Mouse (Mus musculus): Measurements from ENCODE around the gene Prr11. TPM values are rescaled to one million over a fixed set of nuclear protein-coding genes. Genes with fewer than 3 reads are reported as not detected.
A peak's percentile ranks its signal among the peaks of the same experiment; 100 is the strongest.
"Not testable (repeated sequence)": the region's sequence is repeated elsewhere in the genome, so short reads cannot be mapped to it uniquely, and the experiment has no call there.

Gene Prr11
- 1 to 10 TPM; 3.5 to 3.8 TPM for total RNA-seq (2021)
- long read RNA-seq, experiment 1, partial matches to known transcripts, result 0 of 2 reads
- long read RNA-seq, experiment 1, other reads (novel, unspliced or antisense), result 1 of 2 reads
- long read RNA-seq, experiment 2, result 0 reads

DNA sequence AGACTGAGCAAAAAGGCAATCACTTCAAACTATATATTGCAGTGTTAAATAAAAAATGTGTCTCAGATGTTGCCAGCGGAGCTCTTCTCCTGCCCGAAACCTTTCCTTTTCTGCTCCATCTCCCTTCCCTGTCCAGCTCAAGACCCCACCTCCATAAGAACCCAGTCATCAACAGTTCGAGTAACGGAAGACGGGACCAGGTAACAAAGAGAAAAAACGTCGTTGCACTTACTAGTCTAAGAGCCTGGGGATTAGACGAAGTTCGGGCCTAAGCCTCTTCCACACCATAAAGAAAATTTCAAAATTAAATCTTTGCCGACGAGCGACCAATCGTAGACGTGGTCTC, at the start of gene Prr11:
Gene Prr11, minus strand, starts transcription at position 300 of the 346 bp plus-strand sequence.
- DNase-seq, result no peak

DNA sequence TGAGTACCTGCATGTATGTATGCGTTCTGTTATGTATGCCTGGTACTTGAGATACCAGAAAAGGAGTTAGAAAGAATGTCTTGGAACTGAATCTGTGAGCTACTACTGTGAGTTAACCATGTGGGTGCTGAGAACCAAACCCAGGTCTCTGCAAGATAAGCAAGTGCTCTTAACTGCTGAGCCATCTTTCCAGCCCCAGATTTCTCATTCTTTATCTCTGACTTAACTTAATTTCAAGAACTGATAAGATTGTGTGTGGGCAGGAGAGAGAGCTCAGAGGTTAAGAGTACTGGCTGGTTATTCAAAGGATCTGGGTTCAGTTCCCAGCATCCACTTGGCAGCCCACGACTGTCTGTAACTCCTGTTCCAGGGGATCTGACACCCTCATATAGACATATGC, 49.5 kb upstream of the Prr11 start:
- no peak for DNase-seq

DNA sequence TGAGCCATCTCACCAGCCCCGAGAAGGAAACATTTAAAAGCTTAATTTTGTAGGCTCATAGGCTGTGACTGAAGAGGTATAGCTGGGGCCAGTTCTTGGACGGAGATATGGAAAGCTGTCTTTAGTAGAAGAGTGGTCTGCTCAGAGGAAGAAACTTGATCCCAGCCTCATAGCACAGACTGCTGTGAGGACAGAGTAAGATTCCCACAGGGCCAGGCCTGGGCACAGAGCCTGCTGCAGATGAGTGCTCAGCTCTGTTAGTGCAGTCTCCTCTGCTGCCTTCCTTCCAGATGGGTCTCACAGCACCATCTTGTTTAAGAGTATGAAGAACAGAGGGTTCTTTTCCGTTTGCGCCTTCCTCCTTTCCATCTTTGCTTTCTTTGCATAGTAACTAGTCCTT, 27.7 kb upstream of the Prr11 start:
- peak; percentile 11 for DNase-seq

DNA sequence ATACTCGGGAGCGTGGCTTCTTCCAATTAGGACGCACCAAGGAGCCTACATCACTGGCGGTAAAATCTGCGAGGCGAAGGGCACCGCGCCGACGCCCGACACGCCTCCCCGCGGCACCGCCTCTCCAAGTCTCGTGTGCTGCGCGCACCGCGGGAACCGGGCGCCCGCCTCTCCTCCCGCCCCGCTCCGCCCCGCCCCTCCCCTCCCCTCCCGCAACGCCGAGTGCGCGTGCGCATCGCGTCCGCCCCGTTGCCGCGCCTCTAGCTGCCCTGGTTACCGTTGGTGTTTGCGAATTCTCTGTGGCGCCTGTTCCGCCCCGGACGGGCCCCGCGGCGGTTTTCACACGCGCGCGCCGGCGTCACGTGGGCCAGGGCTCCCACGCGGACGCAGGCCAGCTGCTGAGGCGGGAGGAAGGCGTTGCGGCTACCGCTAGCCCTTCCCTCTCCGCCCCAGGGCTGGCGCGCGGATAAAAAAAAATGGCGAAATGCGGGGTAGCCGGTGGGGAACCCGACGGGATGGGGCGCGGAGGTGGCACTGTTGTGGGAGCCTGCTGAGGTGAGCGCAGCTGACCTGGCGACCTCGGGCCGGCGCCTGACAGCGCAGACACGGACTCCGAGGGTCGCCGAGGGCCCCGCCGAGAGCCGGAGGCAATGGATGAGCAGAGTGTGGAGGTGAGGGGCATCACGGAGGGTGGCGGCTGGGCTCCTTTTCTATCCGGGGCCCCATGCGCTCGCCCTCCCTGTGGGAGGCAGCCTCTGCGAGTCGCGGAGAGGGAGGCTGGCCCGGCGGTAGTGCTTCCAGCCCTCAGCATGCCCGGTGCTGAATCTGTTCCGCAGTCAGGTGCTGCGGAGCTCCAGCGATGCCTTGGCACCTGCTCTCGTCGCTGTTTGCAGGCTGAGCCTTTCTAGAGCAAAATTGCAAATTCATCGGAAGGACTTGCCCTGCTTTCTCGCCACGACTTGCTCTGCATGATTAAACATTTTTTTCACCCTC, 18.6 kb upstream of the Prr11 start, which contains the start of gene Trim37:
Gene Trim37, plus strand, starts transcription at position 254 of the 993 bp plus-strand sequence.
- peak; percentile 80 for DNase-seq

DNA sequence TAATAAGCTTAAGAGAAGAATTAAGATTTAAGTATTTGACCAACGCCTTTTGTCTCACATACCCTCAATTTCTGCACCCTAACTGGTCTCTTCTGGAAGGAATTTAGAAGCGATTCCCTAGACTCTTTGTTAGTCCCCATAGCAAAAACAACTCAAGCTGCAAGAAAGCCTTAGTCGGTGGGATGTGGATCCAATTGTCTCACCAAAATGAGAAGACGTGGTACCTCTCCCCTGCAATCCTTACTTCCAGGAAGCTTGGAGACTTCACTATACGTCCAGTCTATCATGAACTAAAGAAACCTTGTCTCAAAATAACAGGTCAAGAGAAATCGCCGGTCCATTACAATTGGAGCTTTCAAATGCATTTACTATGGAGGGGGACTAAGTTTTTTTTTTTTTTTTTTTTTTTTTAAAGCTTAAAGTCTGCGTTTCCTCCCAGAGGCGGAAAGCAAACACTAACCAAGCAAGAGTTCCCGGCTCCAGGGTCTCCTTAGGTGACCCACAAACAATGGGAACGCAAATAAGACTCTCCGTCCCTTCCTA, 17.8 kb upstream of the Prr11 start:
- no peak for DNase-seq

DNA sequence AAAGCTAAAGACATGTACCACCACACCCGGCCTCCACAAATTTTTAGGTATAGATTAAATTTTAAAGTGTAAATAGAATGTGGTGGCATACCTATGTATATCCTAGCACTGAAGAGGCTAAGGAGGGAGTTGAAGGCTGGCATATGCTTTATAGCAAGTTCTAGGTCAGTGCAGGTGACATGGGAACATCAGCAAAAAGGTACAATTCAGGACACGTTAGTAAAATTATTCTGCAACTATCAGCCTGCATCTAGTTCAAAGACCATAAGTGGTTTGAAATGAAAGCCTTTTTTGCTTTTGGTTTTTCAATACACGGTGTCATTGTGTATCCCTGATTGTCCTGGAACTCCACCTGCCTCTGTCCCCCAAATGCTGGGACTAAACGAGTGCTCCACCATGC, 17.1 kb upstream of the Prr11 start:
- no peak for DNase-seq

DNA sequence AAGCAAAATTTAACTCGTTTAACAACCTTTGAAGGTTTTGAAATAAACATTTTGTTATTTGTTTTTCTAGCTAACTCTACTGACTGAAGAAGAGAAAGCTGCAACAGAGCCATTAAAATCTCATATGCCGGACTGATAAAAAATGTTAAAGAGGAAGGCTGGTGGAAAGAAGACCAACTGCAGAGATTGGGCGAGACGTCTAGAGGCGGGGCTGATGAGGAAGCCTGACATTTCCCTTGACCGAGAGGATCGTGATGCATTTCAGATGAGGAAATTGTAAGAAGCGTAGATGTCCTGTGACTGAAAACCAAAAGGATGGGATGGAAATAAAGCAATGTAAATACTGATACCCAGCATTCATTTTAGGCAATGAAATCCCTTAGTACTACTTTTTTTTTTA, 13.4 kb upstream of the Prr11 start:
- DNase-seq, result no peak

DNA sequence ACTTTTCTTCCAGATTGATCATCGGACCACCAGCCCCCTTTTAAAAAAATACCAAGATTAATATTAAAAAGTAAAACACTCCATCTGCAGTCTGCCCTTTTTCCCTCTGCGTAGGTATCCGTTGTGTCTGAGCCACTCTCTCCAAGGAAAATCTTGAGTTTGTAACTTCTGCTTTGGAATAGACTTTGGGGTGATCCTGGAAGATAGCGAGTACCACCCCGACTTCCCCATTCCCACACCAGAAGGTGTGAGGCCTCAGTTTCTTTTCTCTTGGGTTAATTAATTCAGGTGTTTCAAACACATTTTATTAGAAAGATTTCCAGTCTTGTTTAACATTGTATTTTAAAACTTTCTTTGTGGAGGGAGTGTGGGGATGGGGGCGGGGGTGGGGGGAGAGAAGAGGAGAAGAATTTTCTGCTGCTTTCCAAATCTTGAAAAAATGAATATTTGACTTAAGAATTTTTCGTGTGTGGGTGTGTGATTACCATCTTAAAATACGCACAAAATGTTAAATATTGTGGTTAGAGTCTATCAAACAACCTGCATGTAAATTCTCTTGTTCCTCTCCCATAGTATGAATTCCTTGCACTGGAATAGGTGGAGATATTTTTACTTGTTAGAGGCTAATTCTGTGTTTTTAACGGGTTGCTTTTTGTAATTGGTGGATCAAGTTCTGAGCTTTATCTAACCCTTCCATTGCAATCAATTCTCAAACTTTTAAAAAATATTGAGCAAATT, 1.8 kb upstream of the Prr11 start:
- DNase-seq, result no peak

DNA sequence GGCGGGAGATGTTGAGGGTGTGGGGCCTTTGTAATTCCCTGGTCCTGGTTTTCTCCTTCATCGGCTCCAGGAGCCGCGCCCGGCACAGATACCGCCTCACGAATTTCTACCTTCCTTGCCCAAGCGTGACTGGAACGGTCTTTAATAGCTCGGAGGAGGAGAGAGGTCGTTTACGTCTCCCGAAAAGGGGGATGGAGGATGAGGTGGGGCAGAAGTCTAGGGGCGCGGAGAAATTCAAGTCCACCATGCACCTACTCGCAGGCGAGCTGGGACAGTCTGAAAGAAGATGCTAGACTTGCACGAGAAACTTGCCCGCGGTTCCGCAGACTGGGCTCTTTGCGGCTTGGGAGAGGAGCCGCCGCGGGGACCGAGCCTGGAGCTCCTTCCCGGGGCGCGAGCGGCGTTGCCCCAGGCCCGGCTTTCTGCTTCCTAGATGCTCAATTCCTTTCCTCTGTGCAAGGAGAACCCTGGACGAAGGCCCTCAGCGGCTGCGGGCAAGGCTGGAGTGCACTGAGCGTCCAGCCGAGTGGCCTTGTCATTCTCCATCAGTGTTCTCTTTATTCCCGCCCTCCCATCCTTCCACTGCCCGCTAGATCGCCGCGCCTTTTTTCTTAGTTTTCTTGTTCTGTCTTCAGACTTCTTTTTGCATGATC, 1.1 kb upstream of the Prr11 start:
- DNase-seq, result peak; percentile 17

DNA sequence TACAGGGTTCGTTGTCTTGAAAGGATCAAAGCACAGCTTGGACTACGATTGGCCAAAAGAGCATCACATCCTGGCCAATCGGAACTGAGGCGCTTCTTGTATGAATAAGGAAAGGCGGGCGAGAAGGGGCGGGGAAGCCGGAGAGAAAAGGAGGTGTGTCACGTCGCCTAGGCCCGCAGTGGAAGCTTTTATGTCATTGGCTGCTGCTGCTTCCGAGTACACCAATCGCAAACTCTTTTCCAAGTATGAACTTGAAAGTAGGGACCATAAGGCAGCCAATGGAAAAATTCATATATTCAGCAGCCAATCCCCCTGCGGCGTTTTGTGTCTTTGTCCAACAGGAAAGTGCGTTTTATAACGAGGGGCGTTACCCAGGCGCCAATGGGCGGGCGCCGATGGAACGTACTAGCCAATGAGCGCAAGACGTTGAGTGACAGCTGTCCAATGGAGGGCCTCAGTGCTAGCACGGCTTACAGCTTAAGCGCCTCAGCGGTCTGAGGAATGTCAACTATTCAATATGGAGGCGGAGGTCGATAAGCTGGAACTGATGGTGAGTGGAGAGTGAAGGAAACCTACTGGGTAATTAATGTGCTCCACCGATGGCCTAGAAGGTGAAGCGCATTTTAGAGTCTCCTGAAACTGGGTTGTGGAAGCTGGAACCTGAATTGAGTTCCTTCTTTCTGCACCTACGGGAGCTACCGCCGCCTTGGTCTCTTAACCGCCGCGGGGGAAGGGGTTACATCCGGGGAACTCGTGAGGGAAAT, 429 bp upstream of the Prr11 start, which contains the start of gene Ska2:
Gene Ska2, plus strand, starts transcription at position 480 of the 764 bp plus-strand sequence.
- DNase-seq, result peak; percentile 91

DNA sequence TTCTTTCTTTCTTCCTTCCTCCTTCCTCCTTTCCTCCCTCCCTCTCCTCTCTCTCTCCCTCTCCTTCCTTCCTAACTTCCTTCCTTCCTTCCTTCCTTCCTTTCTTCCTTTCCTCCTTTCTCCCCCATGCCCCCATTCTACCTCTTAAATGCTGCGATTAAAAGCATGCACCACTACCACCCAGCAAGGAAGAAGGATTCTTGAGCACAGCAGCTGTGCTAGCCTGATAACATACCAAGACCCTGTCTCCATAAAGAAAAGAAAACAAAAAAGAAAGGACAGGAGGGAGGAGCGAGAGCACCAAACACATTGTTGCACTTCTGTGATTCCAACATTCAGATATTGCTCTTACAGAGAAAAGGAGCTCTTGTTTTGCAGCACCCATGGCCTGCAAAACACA, 21.4 kb downstream of the Prr11 start:
- DNase-seq, result no peak

DNA sequence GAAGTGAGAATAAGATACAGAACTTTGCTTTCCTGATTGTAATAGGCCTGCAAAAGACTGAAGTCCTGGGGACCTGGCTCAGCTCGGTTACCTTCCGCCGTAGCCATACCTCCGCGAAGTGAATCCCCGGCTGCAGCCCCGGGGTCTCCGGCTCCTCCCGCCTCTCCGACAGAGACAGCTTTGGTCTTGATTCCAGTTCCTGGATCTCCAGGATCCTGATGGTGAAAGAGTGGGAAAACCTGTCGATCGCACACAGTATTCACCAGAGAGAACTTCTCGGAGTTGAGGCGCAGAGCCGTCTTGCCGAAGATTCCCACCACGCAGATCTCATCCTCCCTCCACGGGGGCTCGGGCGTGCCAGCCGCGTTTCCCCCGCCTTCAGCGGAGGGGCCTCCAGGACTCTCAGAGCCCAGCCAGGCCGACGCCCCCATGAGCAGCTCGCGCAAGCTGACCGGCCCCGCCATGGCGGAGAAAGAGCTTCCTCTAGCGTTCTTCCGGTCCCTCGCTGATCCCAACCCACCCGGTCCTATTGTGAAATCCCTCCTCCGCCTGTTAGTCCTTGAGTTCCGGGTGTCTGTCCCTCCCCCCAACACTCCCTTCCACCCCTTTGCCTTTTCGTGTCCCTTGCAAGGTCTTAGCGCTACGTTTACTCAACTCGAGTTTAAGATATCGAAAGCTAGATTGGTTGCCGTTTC, 22.1 kb downstream of the Prr11 start, which contains the start of gene Smg8:
Gene Smg8, minus strand, starts transcription at position 485 of the 695 bp plus-strand sequence.
- DNase-seq, result peak; percentile 73

DNA sequence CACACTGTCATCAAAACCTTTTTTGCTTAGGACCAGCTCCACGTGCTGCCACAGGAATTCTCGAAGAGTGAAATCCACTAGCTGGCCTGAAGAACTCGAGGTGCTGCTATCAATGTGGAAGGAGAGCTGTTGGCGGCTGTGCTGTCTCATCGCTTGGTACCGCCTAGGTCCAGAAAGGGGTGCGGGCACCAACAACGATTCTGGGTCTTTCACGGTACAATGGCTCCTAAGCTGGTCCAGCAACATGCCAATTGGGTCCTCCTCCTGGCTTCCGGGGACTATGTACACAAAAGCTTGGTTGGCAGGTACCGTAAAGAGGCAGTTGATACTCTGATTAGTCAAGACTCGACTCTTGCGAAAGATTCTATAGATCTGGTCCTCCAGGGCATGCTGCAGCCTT, 23.0 kb downstream of the Prr11 start:
- DNase-seq, result no peak

DNA sequence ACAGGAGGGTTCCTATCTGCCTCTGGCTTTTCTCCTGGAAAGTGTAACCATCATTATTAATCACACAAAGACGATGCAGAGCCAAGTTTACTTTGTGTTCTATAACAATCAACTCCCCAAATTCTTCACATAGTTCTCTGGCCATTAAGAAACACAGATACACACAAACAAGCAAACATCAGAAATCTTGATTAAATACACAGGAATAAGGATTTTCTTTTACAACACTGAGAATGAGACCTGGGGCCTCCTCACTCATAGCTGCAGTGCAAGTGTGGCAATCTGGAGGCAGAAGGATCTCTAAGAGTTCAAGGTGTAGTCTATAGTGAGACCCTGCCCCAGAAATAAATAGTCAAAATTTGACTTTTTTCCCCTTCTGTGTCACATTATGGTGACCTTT, 24.8 kb downstream of the Prr11 start:
- no peak for DNase-seq

DNA sequence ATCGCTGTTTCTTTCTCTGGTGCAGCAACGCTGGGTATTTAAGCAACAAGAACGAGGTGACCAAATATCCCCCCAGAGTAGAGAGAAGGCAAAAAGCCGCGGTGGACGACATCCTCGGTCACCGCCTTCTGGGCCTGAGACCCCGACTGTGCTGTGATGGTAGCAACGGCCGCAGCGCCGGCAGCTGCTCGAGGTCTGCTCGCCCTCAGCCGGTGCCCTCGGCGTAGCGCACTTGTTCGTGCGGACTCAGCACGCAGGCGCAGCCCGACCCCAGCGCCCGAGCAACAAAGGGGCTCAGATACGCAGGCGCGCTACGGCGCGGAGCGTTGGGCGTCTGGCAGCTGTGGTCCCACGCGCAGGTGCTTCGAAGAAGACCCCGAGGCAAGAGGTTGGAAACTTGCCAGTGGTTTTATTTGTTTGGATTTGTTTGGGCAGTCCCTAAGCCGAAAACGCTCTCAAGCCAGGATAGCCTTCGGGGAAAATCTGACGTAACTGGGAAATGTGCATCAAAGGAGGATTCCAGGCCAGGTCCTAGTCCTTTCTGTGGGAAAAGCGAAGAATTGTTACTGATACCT, 34.6 kb downstream of the Prr11 start, which contains the start of gene Gdpd1:
Gene Gdpd1, minus strand, starts transcription at position 197 of the 575 bp plus-strand sequence.
- DNase-seq, result peak; percentile 80

DNA sequence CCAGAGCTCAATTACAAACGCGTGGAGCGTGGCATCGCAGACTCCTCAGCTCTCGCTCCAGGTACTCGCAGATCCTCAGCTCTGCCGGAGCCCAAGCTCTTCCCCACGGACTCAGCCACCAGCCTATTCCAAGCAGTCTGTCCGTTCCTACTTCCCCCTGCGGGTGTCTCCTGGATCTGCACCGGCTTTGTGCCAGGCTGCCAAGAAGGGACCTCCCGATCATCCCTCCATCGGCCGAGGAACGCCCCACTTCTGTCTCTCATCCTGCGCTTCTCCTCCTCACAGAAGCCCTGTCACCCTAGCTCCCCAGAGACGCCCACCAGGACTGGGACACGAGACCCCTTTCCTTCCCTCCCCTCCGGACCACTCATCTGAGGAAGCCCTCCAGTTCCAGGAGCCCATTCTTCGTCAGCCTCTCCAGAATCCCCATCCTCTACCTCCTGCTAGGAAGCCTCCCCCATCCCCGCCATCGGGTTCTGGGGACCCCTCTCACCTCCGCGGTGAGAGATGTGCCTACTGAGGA, 35.1 kb downstream of the Prr11 start:
- DNase-seq, result peak; percentile 60

DNA sequence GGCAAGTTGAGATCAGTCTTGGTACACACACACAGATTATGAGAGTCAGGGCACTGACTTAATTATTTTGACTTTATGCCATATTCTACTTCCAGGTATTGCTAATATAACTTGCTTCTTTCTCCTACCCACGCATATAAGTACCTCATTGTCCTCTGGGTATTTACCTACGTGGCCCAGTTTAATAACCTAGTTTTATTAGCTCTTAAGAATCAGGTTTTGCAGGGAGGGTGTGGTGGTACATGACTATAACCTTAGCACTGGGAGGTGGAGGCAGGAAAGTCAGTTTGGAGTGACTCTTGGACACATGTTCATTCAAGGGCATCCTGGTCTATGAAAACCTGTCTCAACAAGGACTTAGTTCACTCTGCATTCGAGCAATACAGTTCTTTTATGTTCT, 46.4 kb downstream of the Prr11 start:
- DNase-seq, result no peak

DNA sequence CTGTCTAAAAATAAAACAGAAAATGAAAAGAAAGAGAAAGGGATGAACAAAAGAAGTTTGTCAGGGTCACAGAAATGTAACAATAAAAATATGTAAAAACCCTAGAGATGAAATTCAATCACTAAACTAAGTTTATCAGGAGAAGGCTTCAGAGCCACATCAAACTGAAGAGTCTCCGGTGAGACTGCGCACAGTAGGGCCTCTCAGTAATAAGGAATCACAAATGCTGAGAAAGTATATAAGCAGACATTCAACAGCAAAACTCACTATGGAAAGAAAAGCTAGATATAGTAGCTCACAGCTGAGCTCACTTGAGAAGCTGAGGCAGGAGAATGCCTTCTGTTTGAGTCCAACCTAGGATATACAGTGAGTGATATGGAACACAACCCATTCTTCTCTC, 48.1 kb downstream of the Prr11 start:
- no peak for DNase-seq

DNA sequence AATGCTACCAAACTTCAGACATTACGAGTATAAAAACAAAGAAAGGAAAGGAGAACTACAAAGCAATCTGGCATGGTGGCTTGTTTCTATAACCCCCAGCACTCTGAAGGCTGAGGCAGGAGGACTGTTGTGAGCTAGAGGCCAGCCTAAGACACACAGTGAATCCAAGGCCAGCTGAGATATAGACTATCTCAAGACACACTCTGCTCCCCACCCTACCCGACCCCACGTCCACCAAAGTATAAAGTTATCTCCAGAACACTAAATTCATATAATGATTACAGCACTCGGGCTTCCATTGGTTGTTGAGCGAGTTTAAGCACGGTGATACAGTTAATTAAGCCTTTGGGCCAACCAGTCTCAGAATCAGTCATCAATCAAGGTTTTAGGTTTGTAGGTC, 52.2 kb downstream of the Prr11 start:
- no peak for DNase-seq

DNA sequence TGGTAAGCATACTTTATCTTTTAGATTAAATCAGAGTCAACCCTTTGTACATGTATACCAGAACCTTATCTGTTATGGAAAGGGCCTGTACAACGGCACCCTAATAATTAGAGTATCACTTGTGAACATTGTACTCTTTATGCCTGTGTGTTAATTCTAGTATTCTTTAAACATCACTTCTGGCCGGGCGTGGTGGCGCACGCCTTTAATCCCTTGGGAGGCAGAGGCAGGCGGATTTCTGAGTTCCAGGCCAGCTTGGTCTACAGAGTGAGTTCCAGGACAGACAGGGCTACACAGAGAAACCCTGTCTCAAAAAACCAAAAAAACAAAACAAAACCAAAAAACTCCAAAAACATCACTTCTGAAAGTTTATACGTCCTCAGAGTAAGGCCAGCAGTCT, 59.6 kb downstream of the Prr11 start:
- not testable (repeated sequence) for DNase-seq

All from gastrocnemius, postnatal 10 days (tissue).